Mouse (Mus musculus) brain, embryonic 14.5 days (tissue): ENCODE measurements around the gene Kctd3.

Experiments
- CTCF ChIP-seq: fragments of 200-500 bp; IDR thresholded peaks from 2 replicates; pipeline ENCODE4 v1.5.1; 2012; ENCODE audit warnings: inconsistent platforms, mild to moderate bottlenecking, moderate library complexity, borderline replicate concordance; ENCODE audit not compliant: insufficient read depth, insufficient read length; ENCODE audit errors: extremely low read depth
- POLR2A ChIP-seq: fragments of 200-500 bp; IDR thresholded peaks from 2 replicates; pipeline ENCODE4 v1.6.1; 2012; ENCODE audit warnings: mild to moderate bottlenecking, inconsistent platforms, borderline replicate concordance; ENCODE audit not compliant: poor library complexity, insufficient read depth, insufficient read length, severe bottlenecking; ENCODE audit errors: extremely low read depth

DNA sequence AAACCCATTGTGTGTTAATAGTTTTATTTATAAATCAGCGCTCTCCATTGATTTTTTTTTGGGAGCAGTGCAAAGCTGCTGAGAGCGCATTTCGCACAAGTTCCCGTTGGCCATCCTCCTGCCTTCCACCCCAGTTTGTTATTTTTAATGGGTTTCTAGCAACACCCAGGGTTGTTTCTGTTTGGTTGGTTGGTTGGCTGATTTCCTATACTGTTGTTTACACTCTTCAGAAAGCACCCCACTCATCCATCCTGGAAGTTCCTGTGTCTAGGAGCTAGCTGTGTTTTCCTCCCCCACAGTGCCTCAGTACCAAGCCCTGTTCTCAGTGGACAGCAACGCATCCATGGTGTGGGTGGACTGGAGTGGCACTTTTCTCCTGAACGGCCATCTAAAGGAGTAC lies 56.5 kb downstream of the Kctd3 start:
- TF ChIP-seq CTCF (no peak), POLR2A (no peak)
